Mouse (Mus musculus): ENCODE data around the gene Pde2a.

GRCm38 (mm10) chr7:101538141-101538933 is 116.8 kb downstream of the Pde2a start:
- TF ChIP-seq CTCF (IDR thresholded peaks at IDR 0.05; ENCODE audit: low read depth) (peak; percentile 52; the same call in 1 of the 2 replicates), EP300 (IDR thresholded peaks at IDR 0.05; ENCODE audit: low read depth) (no peak)
